In genomic region chr15:100873155-100873554, GRCm38 (mm10) we compare ENCODE assay signal across 9 mouse cellular contexts. TPM values are rescaled to one million over a fixed set of nuclear protein-coding genes. Genes with fewer than 3 reads are reported as not detected.
DNase-seq lines count a peak whose midpoint lies in the region; ATAC-seq and TF ChIP-seq lines count a peak whose summit lies in the region.
"Had no signal": no experiment of that assay in that cellular context is flagged by ENCODE, and none has a peak within 500 bp of the region (broad histone marks: within the 10 kb centered on the region; RNA-seq: fewer than 3 reads in every experiment).

No protein-coding gene starts in this region.

- H3K27me3 ChIP-seq in heart, embryonic 15.5 days = peaks cover 89% of the 10 kb centered on the region
- H3K27me3 ChIP-seq in kidney, embryonic 15.5 days = peaks cover 68% of the 10 kb centered on the region
- H3K27me3 ChIP-seq in lung, postnatal 0 days (replicated peaks; ENCODE audit: insufficient read depth, low read length) = peaks cover 33% of the 10 kb centered on the region

- no peaks in the 10 kb centered on the region for H3K9me3 ChIP-seq in heart, embryonic 15.5 days (replicated peaks)
- no peaks in the 10 kb centered on the region for H3K9me3 ChIP-seq in kidney, embryonic 15.5 days (replicated peaks)
- H3K9me3 ChIP-seq in lung, postnatal 0 days (ENCODE audit: low read length) = no peaks in the 10 kb centered on the region

- peak; percentile 58; the same call in 1 of the 2 replicates for ATAC-seq in heart, embryonic 15.5 days (replicated peaks; ENCODE audit: insufficient number of reproducible peaks, insufficient read depth, low FRiP score, low read depth)
- ATAC-seq in kidney, embryonic 15.5 days (replicated peaks; ENCODE audit: low FRiP score) = peak; percentile 61; the same call in 1 of the 2 replicates
- peak; percentile 68 for ATAC-seq in lung, postnatal 0 days

- 3% methylated on average over 16 of the region's 16 CpGs for WGBS in heart, embryonic 15.5 days
- 2% methylated on average over 16 of the region's 16 CpGs for WGBS in kidney, embryonic 15.5 days
- 2% methylated on average over 16 of the region's 16 CpGs for WGBS in lung, postnatal 0 days

- TF ChIP-seq CTCF in lung, postnatal 0 days (IDR thresholded peaks at IDR 0.05) = no peak

- peaks cover 13% of the 10 kb centered on the region for H3K4me1 ChIP-seq in heart, embryonic 15.5 days (replicated peaks)
- peaks cover 34% of the 10 kb centered on the region for H3K4me1 ChIP-seq in kidney, embryonic 15.5 days
- peaks cover 7% of the 10 kb centered on the region; the same call in 1 of the 2 replicates for H3K4me1 ChIP-seq in lung, postnatal 0 days (ENCODE audit: insufficient read depth, low read depth, low read length)

- no peak overlapping the region for H3K4me3 ChIP-seq in heart, embryonic 15.5 days
- no peak overlapping the region for H3K4me3 ChIP-seq in kidney, embryonic 15.5 days (replicated peaks)
- H3K4me3 ChIP-seq in lung, postnatal 0 days (ENCODE audit: low read depth, low read length) = no peak overlapping the region
- H3K4me3 ChIP-seq: megakaryocyte, embryonic 14.5 days had no signal

- no peak for TF ChIP-seq EP300 in lung, postnatal 0 days (IDR thresholded peaks at IDR 0.05)

- no peak overlapping the region for H3K4me2 ChIP-seq in heart, embryonic 15.5 days
- H3K4me2 ChIP-seq in kidney, embryonic 15.5 days = peak overlapping the region; percentile 92; the same call in 1 of the 2 replicates
- no peak overlapping the region for H3K4me2 ChIP-seq in lung, postnatal 0 days (replicated peaks; ENCODE audit: low read depth, low read length)

- H3K36me3 ChIP-seq in heart, embryonic 15.5 days = no peaks in the 10 kb centered on the region
- H3K36me3 ChIP-seq in kidney, embryonic 15.5 days = no peaks in the 10 kb centered on the region
- no peaks in the 10 kb centered on the region for H3K36me3 ChIP-seq in lung, postnatal 0 days (ENCODE audit: insufficient read depth, low read length)

- H3K9ac ChIP-seq in heart, embryonic 15.5 days = no peak overlapping the region
- no peak overlapping the region for H3K9ac ChIP-seq in kidney, embryonic 15.5 days
- H3K9ac ChIP-seq in lung, postnatal 0 days (replicated peaks; ENCODE audit: low read depth) = no peak overlapping the region

- DNase-seq in layer of hippocampus, adult 11-12 months (ENCODE audit: low spot score) = peak; percentile 45
- no peak for DNase-seq in layer of hippocampus, adult 9-10 months (ENCODE audit: low spot score)
- DNase-seq in embryo, embryonic 9.5 days (ENCODE audit: extremely low spot score) = peak; percentile 84
- DNase-seq in lung, postnatal 0 days (ENCODE audit: low spot score) = peak; percentile 91
- peak; percentile 75 for DNase-seq in ovary, postnatal 14 days (ENCODE audit: low spot score)
- peak; percentile 32 for DNase-seq in urinary bladder, postnatal 10 days (ENCODE audit: low spot score)

- no peak overlapping the region for H3K27ac ChIP-seq in heart, embryonic 15.5 days
- no peak overlapping the region for H3K27ac ChIP-seq in kidney, embryonic 15.5 days
- no peak overlapping the region for H3K27ac ChIP-seq in lung, postnatal 0 days (ENCODE audit: low read length)

RNA-seq across cellular contexts. Expression of gene Scn8a, which starts 3.5 kb away (rescaled TPM):
- polyA plus RNA-seq in heart, embryonic 15.5 days (2015; fragmentation: Nextera tagmentation; extraction: Ambion mirVana) = 0.28 and 0.82 TPM in 2 replicates
- 11.9 and 13.3 TPM in 2 replicates for polyA plus RNA-seq in kidney, embryonic 15.5 days (2015; fragmentation: Nextera tagmentation; extraction: Ambion mirVana)
- 1.2 and 1.5 TPM in 2 replicates for polyA plus RNA-seq in lung, postnatal 0 days (2015; fragmentation: Nextera tagmentation; extraction: Ambion mirVana)
